Mouse (Mus musculus) MEL (cell line): Measurements from ENCODE around the gene Fbxo24. TPM values are rescaled to one million over a fixed set of nuclear protein-coding genes. Genes with fewer than 3 reads are reported as not detected.

Experiments used
- DNase-seq: peaks from one replicate; pipeline ENCODE4 v3.0.0; 2011; ENCODE audit warnings: low read depth, low spot score
- H3K27ac ChIP-seq: 2 replicates; pipeline ENCODE4 v1.5.1; 2012; ENCODE audit warnings: low read depth, mild to moderate bottlenecking, control low read depth, low read length, moderate library complexity; ENCODE audit not compliant: control insufficient read depth
- H3K27me3 ChIP-seq, 2 experiments: fragments of 150-350 bp in 1 of 2; sonication (generic) in 1 of 2; 2 replicates each; pipeline ENCODE4 v1.6.1; 2012; ENCODE audit warnings: low read length in 2 of 2, mild to moderate bottlenecking in 2 of 2, improper control_type of control experiment in 1 of 2, moderate library complexity in 1 of 2; ENCODE audit not compliant: insufficient read depth in 2 of 2, control insufficient read depth in 1 of 2
- H3K36me3 ChIP-seq, 2 experiments: 2 replicates each; pipeline ENCODE4 v1.6.1; 2012 to 2014; ENCODE audit warnings: low read length in 2 of 2, improper control_type of control experiment in 1 of 2, inconsistent platforms in 1 of 2, mild to moderate bottlenecking in 1 of 2; ENCODE audit not compliant: insufficient read depth in 2 of 2, control insufficient read depth in 1 of 2
- H3K4me1 ChIP-seq, 2 experiments: fragments of 150-350 bp in 1 of 2; sonication (generic) in 1 of 2; 2 replicates each; pipeline ENCODE4 v1.6.1; 2012; ENCODE audit warnings: low read length in 2 of 2, improper control_type of control experiment in 1 of 2, mild to moderate bottlenecking in 1 of 2; ENCODE audit not compliant: insufficient read depth in 2 of 2, control insufficient read depth in 1 of 2
- H3K4me3 ChIP-seq, 2 experiments: fragments of 150-350 bp in 1 of 2; sonication (generic) in 1 of 2; 2 replicates each; pipeline ENCODE4 v1.5.1; 2012; ENCODE audit warnings: low read depth in 2 of 2, low read length in 2 of 2, mild to moderate bottlenecking in 2 of 2, moderate library complexity in 2 of 2, control low read depth in 1 of 2, improper control_type of control experiment in 1 of 2; ENCODE audit not compliant: control insufficient read depth in 1 of 2, insufficient read depth in 1 of 2
- H3K79me2 ChIP-seq: 2 replicates; pipeline ENCODE4 v1.6.1; 2012; ENCODE audit warnings: mild to moderate bottlenecking, low read length, moderate library complexity; ENCODE audit not compliant: control insufficient read depth, poor library complexity, insufficient read depth
- H3K9ac ChIP-seq: 2 replicates; pipeline ENCODE4 v1.6.1; 2012; ENCODE audit warnings: low read depth, mild to moderate bottlenecking, control low read depth, low read length, moderate library complexity; ENCODE audit not compliant: control insufficient read depth, poor library complexity, severe bottlenecking
- H3K9me3 ChIP-seq: fragments of 150-350 bp; sonication (generic); replicated peaks from 2 replicates; pipeline ENCODE4 v1.6.1; 2012; ENCODE audit warnings: mild to moderate bottlenecking, low read length, improper control_type of control experiment, moderate library complexity; ENCODE audit not compliant: insufficient read depth
- CTCF ChIP-seq, 3 experiments: IDR thresholded peaks in 2 of 3; conservative IDR thresholded peaks in 1 of 3; 2 replicates each; pipeline ENCODE4 v1.5.1; 2011 to 2012; ENCODE audit warnings: low read length in 3 of 3, low read depth in 2 of 3, mild to moderate bottlenecking in 2 of 3, improper control_type of control experiment in 1 of 3, inconsistent platforms in 1 of 3, mixed read lengths in 1 of 3, moderate library complexity in 1 of 3; ENCODE audit not compliant: control insufficient read depth in 1 of 3, insufficient read depth in 1 of 3, poor library complexity in 1 of 3, severe bottlenecking in 1 of 3
- ELF1 ChIP-seq: IDR thresholded peaks from 2 replicates; pipeline ENCODE4 v1.6.1; 2014; ENCODE audit warnings: low read depth, mild to moderate bottlenecking, inconsistent platforms, low read length, improper control_type of control experiment, moderate library complexity
- GABPA ChIP-seq: IDR thresholded peaks from 2 replicates; pipeline ENCODE4 v1.6.1; 2012; ENCODE audit warnings: low read depth, mild to moderate bottlenecking, inconsistent platforms, low read length, improper control_type of control experiment, moderate library complexity
- JUND ChIP-seq: IDR thresholded peaks from 2 replicates; pipeline ENCODE4 v1.6.1; 2011; ENCODE audit warnings: low read depth, mild to moderate bottlenecking, improper control_type of control experiment, low read length
- MAFK ChIP-seq: IDR thresholded peaks from 2 replicates; pipeline ENCODE4 v1.6.1; 2011; ENCODE audit warnings: low read depth, mild to moderate bottlenecking, low read length, improper control_type of control experiment, borderline replicate concordance
- MAZ ChIP-seq: IDR thresholded peaks from 2 replicates; pipeline ENCODE4 v1.6.1; 2012; ENCODE audit warnings: low read depth, mild to moderate bottlenecking, inconsistent platforms, low read length, improper control_type of control experiment
- MEF2A ChIP-seq: IDR thresholded peaks from 2 replicates; pipeline ENCODE4 v1.6.1; 2014; ENCODE audit warnings: low read depth, mild to moderate bottlenecking, inconsistent platforms, low read length, improper control_type of control experiment; ENCODE audit not compliant: poor library complexity, insufficient replicate concordance, severe bottlenecking; ENCODE audit errors: extremely low read depth
- MXI1 ChIP-seq: IDR thresholded peaks from 2 replicates; pipeline ENCODE4 v1.6.1; 2011; ENCODE audit warnings: mild to moderate bottlenecking, low read depth, low read length, improper control_type of control experiment
- MYB ChIP-seq: IDR thresholded peaks from 2 replicates; pipeline ENCODE4 v1.6.1; 2011; ENCODE audit warnings: mild to moderate bottlenecking, low read depth, low read length, improper control_type of control experiment
- MYC ChIP-seq: IDR thresholded peaks from 2 replicates; pipeline ENCODE4 v1.6.1; 2011; ENCODE audit warnings: low read depth, mild to moderate bottlenecking, low read length, improper control_type of control experiment, moderate library complexity
- NELFE ChIP-seq: IDR thresholded peaks from 2 replicates; pipeline ENCODE4 v1.6.1; 2011; ENCODE audit warnings: low read depth, low read length, improper control_type of control experiment
- NRF1 ChIP-seq: IDR thresholded peaks from 2 replicates; pipeline ENCODE4 v1.6.1; 2014; ENCODE audit warnings: low read depth, mild to moderate bottlenecking, inconsistent platforms, low read length, improper control_type of control experiment, moderate library complexity; ENCODE audit not compliant: poor library complexity, insufficient read depth, severe bottlenecking
- POLR2A ChIP-seq, 2 experiments: IDR thresholded peaks; 2 replicates each; pipeline ENCODE4 v1.6.1; 2011 to 2012; ENCODE audit warnings: low read length in 2 of 2, mild to moderate bottlenecking in 2 of 2, control low read depth in 1 of 2, improper control_type of control experiment in 1 of 2, low read depth in 1 of 2, moderate library complexity in 1 of 2; ENCODE audit not compliant: control insufficient read depth in 1 of 2, insufficient read depth in 1 of 2, poor library complexity in 1 of 2
- POLR2AphosphoS2 ChIP-seq: IDR thresholded peaks from 2 replicates; pipeline ENCODE4 v1.6.1; 2011; ENCODE audit warnings: low read length, improper control_type of control experiment
- RAD21 ChIP-seq: IDR thresholded peaks from 2 replicates; pipeline ENCODE4 v1.6.1; 2011; ENCODE audit warnings: mild to moderate bottlenecking, low read depth, low read length, improper control_type of control experiment
- TAL1 ChIP-seq: IDR thresholded peaks from 2 replicates; pipeline ENCODE4 v1.6.1; 2012; ENCODE audit warnings: mild to moderate bottlenecking, inconsistent platforms, low read length, moderate library complexity, mixed read lengths
- UBTF ChIP-seq: IDR thresholded peaks from 2 replicates; pipeline ENCODE4 v1.6.1; 2012; ENCODE audit warnings: low read depth, mild to moderate bottlenecking, inconsistent platforms, low read length, improper control_type of control experiment, moderate library complexity, borderline replicate concordance; ENCODE audit not compliant: insufficient read depth
- USF1 ChIP-seq: IDR thresholded peaks from 2 replicates; pipeline ENCODE4 v1.6.1; 2014; ENCODE audit warnings: low read depth, mild to moderate bottlenecking, inconsistent platforms, low read length, improper control_type of control experiment, moderate library complexity
- ZKSCAN1 ChIP-seq: IDR thresholded peaks from 2 replicates; pipeline ENCODE4 v1.6.1; 2012; ENCODE audit warnings: low read depth, mild to moderate bottlenecking, inconsistent platforms, low read length, improper control_type of control experiment, moderate library complexity
- ZMIZ1 ChIP-seq: IDR thresholded peaks from 2 replicates; pipeline ENCODE4 v1.6.1; 2012; ENCODE audit warnings: low read depth, mild to moderate bottlenecking, inconsistent platforms, low read length, improper control_type of control experiment, moderate library complexity
- polyA plus RNA-seq, 2 experiments: library from polyadenylated mRNA; stranded (reverse) in 1 of 2; unstranded in 1 of 2; fragments of >175 nt in 1 of 2; fragments of >200 nt in 1 of 2; gene quantifications; 2 replicates each; pipeline versions ENCODE4 v1.2.1 to v1.2.4; 2012; ENCODE audit warnings: low replicate concordance in 2 of 2, low read depth in 1 of 2; ENCODE audit not compliant: insufficient read length in 2 of 2, insufficient read depth in 1 of 2, missing spikeins in 1 of 2
- total RNA-seq: library from RNA; depleted of rRNA; stranded (reverse); fragments of 300-350 nt; gene quantifications from 2 replicates; pipeline ENCODE4 v1.2.3, GENCODE M21; 2012

Fbxo24 gene
- total and polyA plus RNA-seq, 3 experiments, result 0.42 to 0.46 TPM; not detected in 1

GRCm38 (mm10) chr5:137672361-137672760 lies 43.6 kb upstream of the Fbxo24 start:
- H3K27ac ChIP-seq, result peak overlapping the region; percentile 54
- TF ChIP-seq MYC (no peak), ZMIZ1 (no peak), CTCF (IDR thresholded peaks at IDR 0.05 in 2 of 3, conservative IDR thresholded peaks at IDR 0.05 in 1 of 3; ENCODE audit: control insufficient read depth in 1 of 3, insufficient read depth in 1 of 3, low read depth in 2 of 3, low read length in 3 of 3, poor library complexity in 1 of 3, severe bottlenecking in 1 of 3) (no peak), MAFK (no peak), GABPA (no peak), ZKSCAN1 (no peak), UBTF (no peak), POLR2AphosphoS2 (no peak), RAD21 (no peak), JUND (no peak), ELF1 (no peak), USF1 (no peak), MYB (no peak), MEF2A (no peak), POLR2A (IDR thresholded peaks at IDR 0.05; ENCODE audit: control insufficient read depth in 1 of 2, insufficient read depth in 1 of 2, low read depth in 1 of 2, low read length in 2 of 2, poor library complexity in 1 of 2) (no peak), TAL1 (no peak), MXI1 (no peak)
- H3K4me1 ChIP-seq, result peaks cover 10 to 31% of the 10 kb centered on the region in 2 experiments
- H3K27me3 ChIP-seq, result no peaks in the 10 kb centered on the region
- H3K9me3 ChIP-seq, result no peaks in the 10 kb centered on the region
- no peak overlapping the region for H3K4me3 ChIP-seq
- DNase-seq, result no peak
- H3K36me3 ChIP-seq, result peaks cover 3 to 21% of the 10 kb centered on the region in 2 experiments
- H3K79me2 ChIP-seq, result peaks cover 28% of the 10 kb centered on the region
- no peak overlapping the region for H3K9ac ChIP-seq

- Histone ChIP-seq H3K4me1 (peaks cover 10 to 31% of the 10 kb centered on the region in 2 experiments), H3K79me2 (peaks cover 25% of the 10 kb centered on the region)
Observed at GRCm38 (mm10) chr5:137671443-137672240, 42.8 kb upstream of the Fbxo24 start.

More at GRCm38 (mm10) chr5:137671443-137672240, 42.8 kb upstream of the Fbxo24 start:
- Histone ChIP-seq H3K9ac (no peak overlapping the region), H3K36me3 (peaks cover 8 to 21% of the 10 kb centered on the region in 2 experiments), H3K27ac (peak overlapping the region; percentile 10; the same call in 1 of the 2 replicates), H3K4me3 (no peak overlapping the region)
- TF ChIP-seq USF1, result peak; percentile 78
- TF ChIP-seq MAZ, result no peak
- TF ChIP-seq ELF1, result no peak
- no peak for TF ChIP-seq NRF1
- no peak for TF ChIP-seq NELFE
- TF ChIP-seq, all 39 proteins: peak for 1
- Histone ChIP-seq H3K9me3 (no peaks in the 10 kb centered on the region), H3K27me3 (no peaks in the 10 kb centered on the region)
- no peak for DNase-seq
